Mouse (Mus musculus) 3134 (cell line): ENCODE data around the gene Gimap8.

Experiments used
- DNase-seq: peaks from one replicate; pipeline ENCODE4 v3.0.0-alpha.2; 2011; ENCODE audit warnings: low spot score; ENCODE audit not compliant: insufficient read length; ENCODE audit errors: extremely low read depth

Gimap8 gene

GRCm38 (mm10) chr6:48700251-48701075 lies 53.4 kb downstream of the Gimap8 start:
- DNase-seq: no peak

- no peak for DNase-seq
Observed at GRCm38 (mm10) chr6:48702146-48702545, 55.1 kb downstream of the Gimap8 start.

- no peak for DNase-seq
Observed at GRCm38 (mm10) chr6:48702601-48703000, 55.6 kb downstream of the Gimap8 start.

GRCm38 (mm10) chr6:48704146-48704545 lies 57.1 kb downstream of the Gimap8 start:
- no peak for DNase-seq

- DNase-seq: no peak
Observed at GRCm38 (mm10) chr6:48706130-48706529, 59.1 kb downstream of the Gimap8 start.
